Mouse (Mus musculus) olfactory bulb, adult 2 months (tissue): ENCODE results near the gene Tnnt2.

Experiments used
- CTCF ChIP-seq: fragments of 200-500 bp; IDR thresholded peaks from 2 replicates; pipeline ENCODE4 v1.5.1; 2012; ENCODE audit warnings: low read depth, mild to moderate bottlenecking, low read length, moderate library complexity; ENCODE audit not compliant: insufficient read depth
- POLR2A ChIP-seq: fragments of 200-500 bp; IDR thresholded peaks from 2 replicates; pipeline ENCODE4 v1.6.1; 2012; ENCODE audit warnings: mild to moderate bottlenecking, low read depth, low read length, moderate library complexity; ENCODE audit not compliant: insufficient read depth

DNA sequence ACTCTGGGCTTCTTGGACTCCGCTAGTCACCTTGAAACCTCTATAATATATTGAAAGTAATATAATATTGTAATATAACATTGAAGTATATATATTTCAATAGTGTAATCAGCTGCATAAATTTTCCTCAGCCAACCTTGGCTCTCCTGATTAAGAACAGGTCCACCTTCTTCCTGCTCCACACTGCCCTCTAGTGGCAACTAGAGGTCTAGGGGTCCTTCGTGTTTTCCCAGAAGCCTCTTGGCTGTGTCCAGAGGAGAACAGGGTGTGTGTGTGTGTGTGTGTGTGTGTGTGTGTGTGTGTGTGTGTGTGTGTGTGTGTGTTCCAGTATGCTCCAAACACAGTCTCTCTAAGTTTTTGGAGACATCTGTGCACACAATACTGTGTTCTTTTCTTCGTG is 48.4 kb upstream of the Tnnt2 start:
- TF ChIP-seq CTCF = no peak
- no peak for TF ChIP-seq POLR2A
